Comparison of ENCODE assay signal across 8 mouse cellular contexts in the genomic region with DNA sequence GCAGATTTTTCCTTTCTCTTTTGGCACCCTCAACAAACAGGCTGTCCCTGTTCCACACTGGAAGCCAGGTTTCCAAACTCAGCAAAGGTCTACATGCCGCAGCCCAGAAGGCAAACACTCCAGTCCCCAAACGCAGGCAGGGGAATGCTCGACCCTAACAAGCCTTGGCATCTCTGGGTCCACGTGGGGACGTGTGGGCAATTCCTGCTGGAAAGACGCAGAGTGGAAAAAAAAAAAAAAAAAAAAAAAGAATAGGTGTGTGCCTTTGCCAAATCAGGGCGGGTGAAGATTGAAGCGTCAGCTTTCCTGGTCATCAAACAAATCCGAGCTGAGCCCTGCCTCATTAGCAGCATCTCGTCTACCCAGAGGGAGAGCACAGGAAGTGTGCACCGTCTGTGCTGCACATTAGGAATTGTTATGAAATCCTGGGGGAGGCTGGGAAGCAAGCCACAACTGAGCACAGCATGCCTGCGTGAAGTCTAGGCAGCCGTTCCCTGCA.
DNase-seq lines count a peak whose midpoint lies in the region; ATAC-seq and TF ChIP-seq lines count a peak whose summit lies in the region.

No protein-coding gene starts in this region.

- no peak overlapping the region for H3K4me3 ChIP-seq in hindbrain, postnatal 0 days (ENCODE audit: low read length)
- H3K4me3 ChIP-seq in hindbrain, embryonic 14.5 days (replicated peaks; ENCODE audit: low read length) = no peak overlapping the region
- H3K4me3 ChIP-seq in cortical plate, adult 2 months (ENCODE audit: insufficient read depth, low read length) = peak overlapping the region; percentile 9; the same call in 1 of the 2 replicates
- H3K4me3 ChIP-seq in limb, embryonic 15.5 days = no peak overlapping the region
- H3K4me3 ChIP-seq in intestine, postnatal 0 days (ENCODE audit: low read depth, low read length) = no peak overlapping the region

- DNase-seq in hindbrain, postnatal 0 days (ENCODE audit: low spot score) = peak; percentile 55
- no peak for DNase-seq in hindbrain, embryonic 14.5 days (ENCODE audit: low spot score)
- peak; percentile 25 to 26 for DNase-seq in heart, postnatal 36 days
- peak; percentile 37 to 47 for DNase-seq in right cerebral cortex, postnatal 36 days (ENCODE audit: low spot score in 2 of 2)
- DNase-seq in urinary bladder, adult 2 months (ENCODE audit: low spot score) = no peak

- no peak overlapping the region for H3K27ac ChIP-seq in hindbrain, postnatal 0 days
- H3K27ac ChIP-seq in hindbrain, embryonic 14.5 days = no peak overlapping the region
- peak overlapping the region; percentile 33; the same call in 1 of the 2 replicates for H3K27ac ChIP-seq in cortical plate, adult 2 months (ENCODE audit: insufficient read depth, low read length)
- 0 out of 2 replicates have a peak overlapping the region, but pooled peaks have one; percentile 4 for H3K27ac ChIP-seq in limb, embryonic 15.5 days
- no peak overlapping the region for H3K27ac ChIP-seq in intestine, postnatal 0 days (ENCODE audit: low read depth, low read length)

- 0 out of 2 replicates have a peak, but pooled peaks have one; percentile 31 for TF ChIP-seq POLR2A in cortical plate, adult 2 months (IDR thresholded peaks at IDR 0.05; ENCODE audit: extremely low read depth, insufficient read depth, low read length)

- H3K9me3 ChIP-seq in hindbrain, postnatal 0 days (ENCODE audit: low read length) = no peaks in the 10 kb centered on the region
- H3K9me3 ChIP-seq in hindbrain, embryonic 14.5 days (ENCODE audit: control insufficient read depth, low read length) = no peaks in the 10 kb centered on the region
- no peaks in the 10 kb centered on the region for H3K9me3 ChIP-seq in limb, embryonic 15.5 days
- H3K9me3 ChIP-seq in intestine, postnatal 0 days (ENCODE audit: control insufficient read depth) = no peaks in the 10 kb centered on the region

- H3K36me3 ChIP-seq in hindbrain, postnatal 0 days (ENCODE audit: insufficient read depth, low read length) = no peaks in the 10 kb centered on the region
- H3K36me3 ChIP-seq in hindbrain, embryonic 14.5 days (replicated peaks; ENCODE audit: control insufficient read depth, insufficient read depth) = no peaks in the 10 kb centered on the region
- no peaks in the 10 kb centered on the region for H3K36me3 ChIP-seq in limb, embryonic 15.5 days
- H3K36me3 ChIP-seq in intestine, postnatal 0 days (ENCODE audit: control insufficient read depth, insufficient read depth) = no peaks in the 10 kb centered on the region

- 30% methylated on average over 13 of the region's 13 CpGs for WGBS in hindbrain, postnatal 0 days
- 49% methylated on average over 13 of the region's 13 CpGs for WGBS in hindbrain, embryonic 14.5 days
- 20% methylated on average over 13 of the region's 13 CpGs for WGBS in limb, embryonic 15.5 days
- WGBS in intestine, postnatal 0 days = 47% methylated on average over 13 of the region's 13 CpGs

- ATAC-seq in hindbrain, postnatal 0 days = peak; percentile 76
- no peak for ATAC-seq in hindbrain, embryonic 14.5 days (ENCODE audit: low FRiP score)
- ATAC-seq in limb, embryonic 15.5 days (ENCODE audit: insufficient number of reproducible peaks, low FRiP score, low TSS enrichment, low read depth) = no peak
- ATAC-seq in intestine, postnatal 0 days = no peak

- peaks cover 9% of the 10 kb centered on the region; the same call in 1 of the 2 replicates for H3K4me1 ChIP-seq in hindbrain, postnatal 0 days (ENCODE audit: insufficient read depth, low read length)
- 0 out of 2 replicates have a peak, but pooled peaks cover 4% of the 10 kb centered on the region for H3K4me1 ChIP-seq in hindbrain, embryonic 14.5 days (replicated peaks; ENCODE audit: control insufficient read depth, insufficient read depth, low read length)
- H3K4me1 ChIP-seq in cortical plate, adult 2 months (ENCODE audit: control insufficient read depth, insufficient read depth, low read length) = no peaks in the 10 kb centered on the region
- peaks cover 6% of the 10 kb centered on the region for H3K4me1 ChIP-seq in limb, embryonic 15.5 days
- no peaks in the 10 kb centered on the region for H3K4me1 ChIP-seq in intestine, postnatal 0 days (replicated peaks; ENCODE audit: control insufficient read depth, insufficient read depth, low read length)

- H3K9ac ChIP-seq in hindbrain, postnatal 0 days (replicated peaks; ENCODE audit: low read length) = no peak overlapping the region
- no peak overlapping the region for H3K9ac ChIP-seq in hindbrain, embryonic 14.5 days
- H3K9ac ChIP-seq in limb, embryonic 15.5 days = no peak overlapping the region
- H3K9ac ChIP-seq in intestine, postnatal 0 days (ENCODE audit: low read depth, low read length) = no peak overlapping the region

- H3K4me2 ChIP-seq in hindbrain, postnatal 0 days (ENCODE audit: low read depth, low read length) = peak overlapping the region; percentile 25; the same call in 1 of the 2 replicates
- H3K4me2 ChIP-seq in hindbrain, embryonic 14.5 days (replicated peaks) = no peak overlapping the region
- 0 out of 2 replicates have a peak overlapping the region, but pooled peaks have one; percentile 7 for H3K4me2 ChIP-seq in limb, embryonic 15.5 days
- H3K4me2 ChIP-seq in intestine, postnatal 0 days (replicated peaks; ENCODE audit: low read depth) = no peak overlapping the region

- intact Hi-C loops in heart, postnatal 36 days (cut with DNase I) = no loop called here

- TF ChIP-seq CTCF in hindbrain, postnatal 0 days (IDR thresholded peaks at IDR 0.05; ENCODE audit: low read depth) = no peak
- TF ChIP-seq CTCF in cortical plate, adult 2 months (IDR thresholded peaks at IDR 0.05; ENCODE audit: extremely low read depth, insufficient read depth, low read length) = no peak
- TF ChIP-seq CTCF in intestine, postnatal 0 days (IDR thresholded peaks at IDR 0.05; ENCODE audit: low read depth) = no peak

- H3K27me3 ChIP-seq in hindbrain, postnatal 0 days (ENCODE audit: insufficient read depth, low read length) = no peaks in the 10 kb centered on the region
- no peaks in the 10 kb centered on the region for H3K27me3 ChIP-seq in hindbrain, embryonic 14.5 days (ENCODE audit: control insufficient read depth, insufficient read depth, low read length)
- no peaks in the 10 kb centered on the region for H3K27me3 ChIP-seq in limb, embryonic 15.5 days
- no peaks in the 10 kb centered on the region for H3K27me3 ChIP-seq in intestine, postnatal 0 days (replicated peaks; ENCODE audit: control insufficient read depth, insufficient read depth, low read length)

Comparison
In these comparisons a context has a peak if more than half of its experiments do, and no peak if none do; other contexts are left out.
1. DNase-seq: peak in hindbrain, postnatal 0 days (single experiment), heart, postnatal 36 days (2 of 2) and right cerebral cortex, postnatal 36 days (2 of 2); none in hindbrain, embryonic 14.5 days (single experiment) and urinary bladder, adult 2 months (single experiment).
2. H3K4me2 ChIP-seq: peak in hindbrain, postnatal 0 days (single experiment) and limb, embryonic 15.5 days (single experiment); none in hindbrain, embryonic 14.5 days (single experiment) and intestine, postnatal 0 days (single experiment).
3. H3K27ac ChIP-seq: peak in cortical plate, adult 2 months (single experiment) and limb, embryonic 15.5 days (single experiment); none in hindbrain, postnatal 0 days (single experiment), hindbrain, embryonic 14.5 days (single experiment) and intestine, postnatal 0 days (single experiment).